Mouse (Mus musculus) heart, postnatal 14 days (tissue): ENCODE measurements around the gene Fam229b. TPM values are rescaled to one million over a fixed set of nuclear protein-coding genes. Genes with fewer than 3 reads are reported as not detected.

Experiments used
- DNase-seq, 2 experiments: peaks; one replicate each; pipeline ENCODE4 v3.0.0; 2021 to 2022
- intact Hi-C: fragments of 180-260 bp; cut with DNase I; formaldehyde crosslinking; loops from one replicate; pipeline ENCODE4 v1.15.1; 2025
- long read RNA-seq, 2 experiments: library from polyadenylated mRNA; stranded (forward); transcript quantifications; one replicate each; pipeline ENCODE4 v2.0.0; 2021
- total RNA-seq, 2 experiments: library from RNA; stranded (reverse); gene quantifications; 2 replicates each; pipeline ENCODE4 v1.2.3; 2021

Gene Fam229b
- total RNA-seq: 1 to 10 TPM; 3.5 to 5.9 TPM
- long read RNA-seq, experiment 1, partial matches to known transcripts: 0 of 2 reads
- long read RNA-seq, experiment 1, other reads (novel, unspliced or antisense): 0 of 2 reads
- long read RNA-seq, experiment 2: 0 reads

GRCm38 (mm10) chr10:39133462-39134310 is at the start of gene Fam229b, which contains the start of gene Tube1:
Gene Fam229b (minus strand): TSS chr10:39133914.
Gene Tube1 (plus strand): TSS chr10:39133976.
- peak; percentile 84 to 90 for DNase-seq
- intact Hi-C loops: no loop called here

- intact Hi-C loops: loop anchor here (10.0 kb wide), 1 partner anchor 638 kb away; no protein-coding TSS in a partner anchor
- no peak for DNase-seq
Measured at GRCm38 (mm10) chr10:39176981-39177380, 43.3 kb upstream of the Fam229b start.

GRCm38 (mm10) chr10:39173077-39173476 is 39.4 kb upstream of the Fam229b start:
- intact Hi-C loops: loop anchor here (2.0 to 10.0 kb wide), 6 partner anchors 196 to 789 kb away; partner anchors contain the start of genes Fyn, Mfsd4b3 and Rev3l
- DNase-seq: peak; percentile 54 to 71

- no peak for DNase-seq
- intact Hi-C loops: loop anchor here (2.0 to 10.0 kb wide), 6 partner anchors 196 to 790 kb away; partner anchors contain the start of genes Fyn, Mfsd4b3 and Rev3l
Measured at GRCm38 (mm10) chr10:39172540-39172931, 38.8 kb upstream of the Fam229b start.

GRCm38 (mm10) chr10:39171603-39172539 is 38.2 kb upstream of the Fam229b start:
- intact Hi-C loops: loop anchor here (1.0 to 10.0 kb wide), 8 partner anchors 67 to 790 kb away; partner anchors contain the start of genes Fyn, Mfsd4b3 and Rev3l

GRCm38 (mm10) chr10:39171134-39171533 is 37.4 kb upstream of the Fam229b start:
- DNase-seq: peak; percentile 91 to 93
- intact Hi-C loops: loop anchor here (1.0 to 10.0 kb wide), 7 partner anchors 68 to 791 kb away; partner anchors contain the start of genes Mfsd4b3 and Rev3l

More at GRCm38 (mm10) chr10:39171603-39172539, 38.2 kb upstream of the Fam229b start:
- DNase-seq: peak; percentile 83 to 89

- no peak for DNase-seq
Measured at GRCm38 (mm10) chr10:39170706-39171105, 37.0 kb upstream of the Fam229b start.

GRCm38 (mm10) chr10:39170181-39170580 is 36.5 kb upstream of the Fam229b start:
- DNase-seq: peak; percentile 71 to 81
- intact Hi-C loops: loop anchor here (2.0 to 10.0 kb wide), 6 partner anchors 69 to 792 kb away; partner anchors contain the start of genes Mfsd4b3 and Rev3l

More at GRCm38 (mm10) chr10:39170706-39171105, 37.0 kb upstream of the Fam229b start:
- intact Hi-C loops: loop anchor here (1.0 to 10.0 kb wide), 7 partner anchors 68 to 792 kb away; partner anchors contain the start of genes Mfsd4b3 and Rev3l

- intact Hi-C loops: loop anchor here (2.0 to 10.0 kb wide), 6 partner anchors 69 to 793 kb away; partner anchors contain the start of genes Mfsd4b3 and Rev3l
- DNase-seq: no peak
Measured at GRCm38 (mm10) chr10:39169642-39170041, 35.9 kb upstream of the Fam229b start.

- intact Hi-C loops: no loop called here
- no peak for DNase-seq
Measured at GRCm38 (mm10) chr10:39167611-39168010, 33.9 kb upstream of the Fam229b start.

GRCm38 (mm10) chr10:39165632-39166115 is 32.0 kb upstream of the Fam229b start:
- peak in 1 of 2 experiments; percentile 60 for DNase-seq
- intact Hi-C loops: no loop called here

GRCm38 (mm10) chr10:39163694-39164093 is 30.0 kb upstream of the Fam229b start, which contains the start of gene Ccn6:
Gene Ccn6 (minus strand): TSS chr10:39163794.
- intact Hi-C loops: no loop called here
- no peak for DNase-seq

GRCm38 (mm10) chr10:39162666-39163484 is 29.2 kb upstream of the Fam229b start:
- intact Hi-C loops: no loop called here
- no peak for DNase-seq

GRCm38 (mm10) chr10:39161406-39161805 is 27.7 kb upstream of the Fam229b start:
- no peak for DNase-seq
- intact Hi-C loops: no loop called here

- intact Hi-C loops: no loop called here
- DNase-seq: no peak
Measured at GRCm38 (mm10) chr10:39158306-39158705, 24.6 kb upstream of the Fam229b start.

- intact Hi-C loops: no loop called here
- DNase-seq: no peak
Measured at GRCm38 (mm10) chr10:39157321-39157720, 23.6 kb upstream of the Fam229b start.

GRCm38 (mm10) chr10:39156719-39157118 is 23.0 kb upstream of the Fam229b start:
- intact Hi-C loops: no loop called here
- DNase-seq: no peak

GRCm38 (mm10) chr10:39142216-39142615 is 8.5 kb upstream of the Fam229b start:
- no peak for DNase-seq

GRCm38 (mm10) chr10:39141401-39141800 is 7.7 kb upstream of the Fam229b start:
- DNase-seq: no peak
- intact Hi-C loops: no loop called here

More at GRCm38 (mm10) chr10:39142216-39142615, 8.5 kb upstream of the Fam229b start:
- intact Hi-C loops: no loop called here
